Mouse (Mus musculus) kidney, postnatal 10 days (tissue): ENCODE measurements around the gene Piezo1.

ENCODE experiments used
- DNase-seq: peaks from one replicate; pipeline ENCODE4 v3.0.0; 2021; ENCODE audit warnings: mixed read lengths

The Piezo1 gene

DNA sequence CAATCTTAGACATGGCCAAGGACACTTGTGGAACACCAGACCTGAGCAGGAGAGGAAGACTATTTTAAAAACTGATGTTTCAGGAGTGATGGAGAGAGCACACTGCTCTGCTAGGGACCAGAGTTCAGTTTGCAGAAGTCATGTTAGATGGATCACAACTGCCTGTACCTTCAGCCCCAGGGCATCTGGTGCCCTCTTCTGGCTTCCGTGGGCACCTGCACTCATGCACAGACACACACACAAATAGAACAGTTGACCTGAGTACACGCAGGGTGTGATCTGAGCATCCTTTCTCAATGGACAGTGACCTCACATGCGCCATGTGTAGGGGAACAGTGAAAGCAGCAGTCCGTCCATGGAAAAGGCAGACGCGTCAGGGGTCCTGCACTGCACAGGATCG, 67.3 kb downstream of the Piezo1 start:
- no peak for DNase-seq

DNA sequence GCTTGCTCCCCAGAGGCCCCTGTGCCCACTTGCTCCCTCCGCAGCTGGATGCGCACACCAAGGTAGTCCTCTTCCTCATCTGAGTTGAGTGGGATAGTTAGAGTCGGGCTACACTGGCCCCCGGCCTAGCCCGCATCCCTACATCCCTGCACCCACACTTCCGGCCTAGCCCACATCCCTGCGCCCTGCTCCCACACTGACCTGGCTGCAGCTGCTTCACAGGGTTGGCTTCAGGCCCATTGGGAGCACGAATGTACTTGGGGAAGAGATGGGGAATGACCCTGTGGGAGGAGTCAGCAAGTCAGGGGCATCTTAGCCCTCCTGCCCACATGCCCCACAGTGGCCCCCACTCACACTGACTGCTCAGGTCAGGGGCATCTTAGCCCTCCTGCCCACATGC, 68.7 kb downstream of the Piezo1 start:
- DNase-seq = no peak

DNA sequence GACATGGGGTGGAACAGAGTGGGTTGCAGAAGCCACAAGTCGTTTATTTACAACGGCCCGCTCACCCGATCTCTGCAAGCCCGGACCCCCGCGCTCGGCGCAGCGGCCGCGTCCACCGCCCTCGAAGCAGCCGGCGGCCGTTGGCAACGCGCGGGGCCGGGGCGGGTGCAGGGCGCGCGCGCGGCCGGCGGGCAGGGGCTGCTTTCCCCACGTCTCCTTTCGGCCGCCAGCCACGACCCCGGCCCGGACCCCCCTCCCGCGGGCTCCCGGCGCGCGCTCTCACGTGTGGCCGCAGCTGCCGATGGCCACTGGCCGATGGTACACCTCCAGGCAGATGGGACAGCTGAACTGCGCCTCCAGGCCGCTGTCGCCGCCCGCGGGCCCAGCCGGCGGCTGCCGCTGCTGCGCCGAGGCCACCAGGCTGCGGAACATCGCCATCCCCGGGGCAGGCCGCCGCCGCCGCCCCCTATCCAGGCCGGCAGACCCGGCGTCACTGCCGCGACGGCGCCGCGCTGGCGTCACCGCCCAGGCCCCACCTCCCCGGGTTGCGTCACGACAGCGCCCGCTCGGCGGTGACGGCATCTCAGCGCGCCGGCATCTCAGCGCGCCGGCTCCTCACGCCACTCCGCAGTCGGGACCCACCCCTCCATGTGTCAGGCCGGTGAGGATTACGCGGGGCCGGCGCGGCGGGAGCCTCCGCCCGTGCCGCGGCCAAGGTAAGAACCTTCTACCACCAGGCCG, 75.4 kb downstream of the Piezo1 start, which contains the start of the genes Rnf166 and Ctu2:
TSS of gene Rnf166 (minus strand) at position 485 of the 741 bp plus-strand sequence.
TSS of gene Ctu2 (plus strand) at position 564 of the 741 bp plus-strand sequence.
- peak; percentile 96 for DNase-seq

DNA sequence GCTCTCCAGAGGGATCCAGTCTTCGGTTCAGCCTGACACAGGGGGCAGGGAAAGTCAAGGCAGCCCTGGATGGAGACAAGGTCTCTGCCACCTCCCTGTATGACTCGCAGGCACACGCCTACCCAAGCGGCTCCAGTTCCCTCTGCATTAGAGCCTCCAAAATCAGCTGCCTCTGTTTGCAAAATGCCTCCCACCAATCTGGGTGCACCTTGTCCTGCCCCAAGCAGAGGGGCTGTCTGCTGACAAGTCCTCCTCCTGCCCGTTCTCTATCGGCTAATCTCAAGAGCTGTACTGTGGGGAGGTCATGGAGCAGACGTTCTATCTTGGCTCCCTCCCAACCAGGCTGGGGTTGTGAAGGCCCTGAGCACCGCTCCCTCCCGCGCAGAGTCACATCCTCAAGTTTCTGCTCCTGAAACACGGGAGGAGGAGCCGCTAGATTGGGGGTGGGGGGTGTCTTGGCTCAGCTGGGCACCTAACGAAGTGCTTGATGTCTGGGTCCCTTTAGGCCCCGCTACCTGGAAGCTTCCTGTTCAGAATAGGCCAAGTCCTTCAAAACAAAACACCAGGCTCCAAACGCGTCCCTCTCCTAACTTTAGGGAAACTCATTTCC, 76.1 kb downstream of the Piezo1 start:
- DNase-seq = peak; percentile 74

GRCm38 (mm10) chr8:122473911-122474421, 77.2 kb downstream of the Piezo1 start:
- DNase-seq = no peak

DNA sequence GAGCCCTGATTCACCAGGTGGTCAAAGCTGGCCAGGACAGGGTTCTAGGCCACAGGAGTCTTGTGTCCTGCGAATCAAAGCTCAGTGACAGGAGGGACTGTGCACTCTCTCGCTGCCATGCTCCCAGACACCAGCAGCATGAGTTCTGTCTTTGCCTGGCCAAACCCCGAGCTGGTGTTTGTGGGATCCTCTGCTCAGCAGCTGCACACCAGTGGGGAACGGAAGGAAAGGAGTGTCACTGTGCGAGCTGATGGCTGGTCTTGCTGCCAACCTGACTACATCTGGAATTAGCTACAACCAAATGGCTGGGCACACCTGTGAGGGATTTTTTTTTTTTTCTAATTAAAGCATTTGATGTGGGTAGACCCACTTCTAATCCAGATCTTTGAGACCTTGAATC, 80.4 kb downstream of the Piezo1 start:
- no peak for DNase-seq

DNA sequence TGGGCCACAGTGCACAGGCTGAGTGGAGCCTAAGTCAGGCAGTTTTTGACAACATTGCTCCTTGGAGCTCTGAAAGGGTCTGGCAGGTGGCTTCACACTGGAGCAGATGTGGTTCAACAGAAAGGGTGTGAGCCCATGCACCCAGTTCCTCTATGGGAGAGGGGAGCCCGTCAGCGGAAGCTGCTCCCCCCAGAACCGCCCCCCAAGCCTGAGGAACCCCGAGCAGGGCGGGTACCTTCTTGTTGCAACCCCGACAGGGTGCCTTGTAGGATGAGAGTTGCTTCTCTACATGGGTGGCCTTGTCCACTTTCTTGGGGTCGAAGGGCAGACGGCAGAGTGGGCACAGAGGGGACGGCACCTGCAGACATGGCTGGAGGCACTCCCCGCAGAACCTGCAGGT, 81.2 kb downstream of the Piezo1 start:
- no peak for DNase-seq

GRCm38 (mm10) chr8:122469407-122469806, 81.7 kb downstream of the Piezo1 start:
- DNase-seq = no peak

GRCm38 (mm10) chr8:122467816-122468215, 83.3 kb downstream of the Piezo1 start:
- no peak for DNase-seq

- DNase-seq = no peak
Measured at GRCm38 (mm10) chr8:122464985-122465384, 86.1 kb downstream of the Piezo1 start.

GRCm38 (mm10) chr8:122463651-122464640, 87.2 kb downstream of the Piezo1 start:
- DNase-seq = no peak

DNA sequence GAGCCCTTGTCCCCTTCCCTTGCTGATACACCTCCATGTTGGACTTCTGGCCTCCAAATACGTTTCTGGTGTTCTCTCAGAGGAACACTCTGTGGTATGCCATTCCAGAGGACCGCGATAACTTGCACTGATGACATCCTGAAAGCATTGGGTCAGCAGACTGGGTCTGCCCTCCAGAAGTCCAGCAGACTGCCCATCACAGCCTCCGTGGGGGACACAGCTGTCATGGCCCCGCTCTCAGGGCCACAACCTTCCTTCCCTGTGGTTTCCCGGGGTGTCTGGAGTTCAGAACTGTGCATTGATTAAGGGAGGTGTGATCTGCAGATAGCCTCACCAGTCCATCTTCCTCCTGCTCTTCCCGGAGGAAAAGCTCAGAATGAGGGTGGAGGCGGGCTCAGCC, 88.6 kb downstream of the Piezo1 start:
- DNase-seq = no peak

GRCm38 (mm10) chr8:122461473-122462148, 89.5 kb downstream of the Piezo1 start:
- no peak for DNase-seq

GRCm38 (mm10) chr8:122460524-122461472, 90.3 kb downstream of the Piezo1 start, which contains the start of gene Snai3:
Gene Snai3, minus strand, starts transcription at chr8:122460733.
- peak; percentile 80 for DNase-seq

GRCm38 (mm10) chr8:122459990-122460389, 91.1 kb downstream of the Piezo1 start:
- no peak for DNase-seq

GRCm38 (mm10) chr8:122459218-122459900, 91.8 kb downstream of the Piezo1 start:
- DNase-seq = peak; percentile 53

DNA sequence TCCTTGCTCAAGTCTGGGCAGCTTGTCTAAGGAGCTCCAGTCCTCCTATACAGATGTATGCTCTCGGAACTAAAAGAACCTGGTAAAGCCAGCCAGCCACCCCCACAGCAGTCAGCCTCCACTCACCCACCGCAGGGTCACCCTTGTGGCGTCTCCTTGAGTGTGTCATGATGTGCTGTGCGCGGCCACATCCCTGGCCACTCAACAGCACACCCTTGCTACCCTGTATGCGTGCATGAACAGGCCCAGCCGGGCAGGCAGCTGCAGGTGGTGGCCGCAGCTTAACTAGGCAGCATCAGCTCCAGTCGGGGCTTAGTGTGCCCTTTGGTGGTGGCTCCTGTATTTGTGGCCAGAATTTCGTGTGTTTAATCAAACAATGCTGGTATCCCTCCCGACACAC, 94.0 kb downstream of the Piezo1 start:
- DNase-seq = no peak

GRCm38 (mm10) chr8:122454409-122454808, 96.7 kb downstream of the Piezo1 start:
- DNase-seq = no peak

GRCm38 (mm10) chr8:122452154-122452553, 99.0 kb downstream of the Piezo1 start:
- DNase-seq = no peak

DNA sequence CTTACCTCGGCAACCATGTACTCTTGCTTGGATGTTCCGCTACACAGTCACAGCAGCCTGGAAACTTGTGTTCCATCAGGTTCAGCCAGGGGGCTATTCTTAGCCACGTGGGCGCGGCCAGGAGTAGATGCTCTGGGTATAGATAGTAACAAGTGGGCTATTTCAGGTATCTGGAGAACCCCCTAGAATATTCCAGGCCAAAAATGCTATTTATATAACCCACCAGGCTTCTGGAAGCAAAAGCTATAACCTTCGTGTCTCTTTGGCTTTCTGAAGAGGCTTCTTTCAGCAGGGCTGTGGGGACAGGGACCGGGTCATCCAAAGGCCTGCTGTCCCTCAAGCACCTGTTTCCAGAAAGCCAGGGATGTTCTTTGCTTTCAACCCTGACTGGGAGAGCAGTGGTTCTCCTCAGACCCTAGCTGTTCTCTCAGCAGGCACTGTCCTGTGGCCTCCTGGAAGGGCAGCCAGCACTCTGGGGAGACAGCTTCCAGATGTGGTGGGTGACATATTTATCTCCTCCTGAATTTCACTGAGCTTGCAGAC, 99.9 kb downstream of the Piezo1 start:
- DNase-seq = no peak
